Comparison of ENCODE assay signal across 8 mouse cellular contexts in the genomic region with DNA sequence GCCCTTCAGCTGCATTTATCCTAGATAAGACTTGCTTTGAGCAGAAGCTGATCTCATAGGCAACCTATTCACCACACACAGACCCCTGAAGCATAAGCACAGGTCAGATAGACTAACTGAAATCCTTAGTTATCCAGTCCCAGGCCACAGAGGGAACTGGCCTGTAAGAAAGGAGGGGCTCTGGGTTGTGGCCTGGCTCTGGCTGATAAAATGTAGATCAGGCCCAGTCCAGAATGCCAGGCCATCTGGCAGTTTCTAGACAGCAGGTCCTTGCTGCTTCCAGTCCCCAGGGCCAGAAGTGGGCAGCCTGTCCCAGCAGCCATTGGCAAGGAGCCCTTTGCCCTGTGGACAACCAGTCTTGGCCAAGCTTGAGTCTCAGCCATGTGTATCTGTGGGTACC. TPM values are rescaled to one million over a fixed set of nuclear protein-coding genes. Genes with fewer than 3 reads are reported as not detected.
A peak's percentile ranks its signal among the peaks of the same experiment; 100 is the strongest.
DNase-seq lines count a peak whose midpoint lies in the region; ATAC-seq and TF ChIP-seq lines count a peak whose summit lies in the region.

No protein-coding gene starts in this region.

- no peak overlapping the region for H3K27ac ChIP-seq in kidney, adult 2 months (ENCODE audit: insufficient read depth, low read depth, low read length)
- H3K27ac ChIP-seq in kidney, embryonic 15.5 days, result no peak overlapping the region
- H3K27ac ChIP-seq in cerebellum, adult 2 months (ENCODE audit: insufficient read depth, low read length), result no peak overlapping the region
- peak overlapping the region; percentile 89 for H3K27ac ChIP-seq in heart, embryonic 10.5 days
- peak overlapping the region; percentile 61 for H3K27ac ChIP-seq in liver, embryonic 16.5 days (ENCODE audit: low read length)

- no peak overlapping the region for H3K4me2 ChIP-seq in kidney, embryonic 15.5 days
- peak overlapping the region; percentile 31; the same call in 1 of the 2 replicates for H3K4me2 ChIP-seq in liver, embryonic 16.5 days (ENCODE audit: low read depth, low read length)

- 0 out of 2 replicates have a peak, but pooled peaks cover 5% of the 10 kb centered on the region for H3K9me3 ChIP-seq in kidney, embryonic 15.5 days (replicated peaks)
- H3K9me3 ChIP-seq in heart, embryonic 10.5 days, result no peaks in the 10 kb centered on the region
- H3K9me3 ChIP-seq in liver, embryonic 16.5 days (replicated peaks; ENCODE audit: control insufficient read depth, low read length), result 0 out of 2 replicates have a peak, but pooled peaks cover 2% of the 10 kb centered on the region

- TF ChIP-seq CTCF in kidney, adult 2 months (conservative IDR thresholded peaks at IDR 0.05; ENCODE audit: insufficient read depth, insufficient read length, low read depth, low read length), result no peak
- TF ChIP-seq CTCF in cerebellum, adult 2 months (IDR thresholded peaks at IDR 0.05; ENCODE audit: borderline replicate concordance, insufficient read depth, low read depth, low read length), result no peak

- H3K27me3 ChIP-seq in kidney, adult 2 months (replicated peaks; ENCODE audit: control insufficient read depth, insufficient read depth, low read length), result no peaks in the 10 kb centered on the region
- H3K27me3 ChIP-seq in kidney, embryonic 15.5 days, result no peaks in the 10 kb centered on the region
- H3K27me3 ChIP-seq in cerebellum, adult 2 months (ENCODE audit: control insufficient read depth, insufficient read depth, low read length), result no peaks in the 10 kb centered on the region
- no peaks in the 10 kb centered on the region for H3K27me3 ChIP-seq in heart, embryonic 10.5 days (ENCODE audit: insufficient read depth, poor library complexity, severe bottlenecking)
- no peaks in the 10 kb centered on the region for H3K27me3 ChIP-seq in liver, embryonic 16.5 days (ENCODE audit: control insufficient read depth, insufficient read depth, low read depth, low read length)

- H3K36me3 ChIP-seq in kidney, adult 2 months (ENCODE audit: control insufficient read depth, insufficient read depth, low read length), result no peaks in the 10 kb centered on the region
- H3K36me3 ChIP-seq in kidney, embryonic 15.5 days, result no peaks in the 10 kb centered on the region
- H3K36me3 ChIP-seq in heart, embryonic 10.5 days, result no peaks in the 10 kb centered on the region
- no peaks in the 10 kb centered on the region for H3K36me3 ChIP-seq in liver, embryonic 16.5 days (ENCODE audit: control insufficient read depth, insufficient read depth)

- no peak for TF ChIP-seq POLR2A in kidney, adult 2 months (IDR thresholded peaks at IDR 0.05; ENCODE audit: low read depth, low read length)
- no peak for TF ChIP-seq POLR2A in cerebellum, adult 2 months (IDR thresholded peaks at IDR 0.05; ENCODE audit: borderline replicate concordance, insufficient read depth, low read length)

- no peak overlapping the region for H3K9ac ChIP-seq in kidney, embryonic 15.5 days
- peak overlapping the region; percentile 35 for H3K9ac ChIP-seq in liver, embryonic 16.5 days (ENCODE audit: low read depth, low read length)

- DNase-seq in kidney, adult 2 months, result peak; percentile 29
- peak; percentile 90 to 97 for DNase-seq in cerebellum, adult 2 months
- DNase-seq in heart, embryonic 10.5 days (ENCODE audit: low spot score), result peak; percentile 89
- DNase-seq in natural killer cell, adult 2 months (ENCODE audit: low spot score in 2 of 2), result no peak
- DNase-seq in left cerebral cortex, adult 9 months (ENCODE audit: low spot score in 2 of 2), result no peak
- DNase-seq in frontal cortex, postnatal 25 days (ENCODE audit: low spot score in 2 of 2), result no peak

- H3K4me3 ChIP-seq in kidney, adult 2 months (ENCODE audit: insufficient read depth, low read depth, low read length), result no peak overlapping the region
- H3K4me3 ChIP-seq in kidney, embryonic 15.5 days (replicated peaks), result no peak overlapping the region
- no peak overlapping the region for H3K4me3 ChIP-seq in cerebellum, adult 2 months (replicated peaks; ENCODE audit: insufficient read depth, low read depth, low read length)
- H3K4me3 ChIP-seq in heart, embryonic 10.5 days, result no peak overlapping the region
- no peak overlapping the region for H3K4me3 ChIP-seq in liver, embryonic 16.5 days (ENCODE audit: low read depth, low read length)

- no peaks in the 10 kb centered on the region for H3K4me1 ChIP-seq in kidney, adult 2 months (ENCODE audit: control insufficient read depth, insufficient read depth, low read length)
- peaks cover 16% of the 10 kb centered on the region for H3K4me1 ChIP-seq in kidney, embryonic 15.5 days
- H3K4me1 ChIP-seq in cerebellum, adult 2 months (ENCODE audit: control insufficient read depth, insufficient read depth, low read length), result peaks cover 10% of the 10 kb centered on the region; the same call in 1 of the 2 replicates
- H3K4me1 ChIP-seq in heart, embryonic 10.5 days, result peaks cover 31% of the 10 kb centered on the region
- H3K4me1 ChIP-seq in liver, embryonic 16.5 days (ENCODE audit: control insufficient read depth, low read depth, low read length), result peaks cover 45% of the 10 kb centered on the region

- ATAC-seq in kidney, embryonic 15.5 days (replicated peaks; ENCODE audit: low FRiP score), result no peak
- ATAC-seq in liver, embryonic 16.5 days (ENCODE audit: low read depth), result peak; percentile 92

RNA-seq across cellular contexts. Expression of gene Igsf3, which starts 22.4 kb away (rescaled TPM):
- 2.6 and 2.9 TPM in 2 replicates for polyA plus RNA-seq in kidney, adult 2 months (2012; rRNA removed)
- polyA plus RNA-seq in kidney, embryonic 15.5 days (2015; fragmentation: Nextera tagmentation; extraction: Ambion mirVana), result 24.3 and 25.4 TPM in 2 replicates
- 4.3 and 5.1 TPM in 2 replicates for polyA plus RNA-seq in cerebellum, adult 2 months (2012; rRNA removed)
- 41.9 and 45.9 TPM in 2 replicates for polyA plus RNA-seq in heart, embryonic 10.5 days (2016; fragmentation: Nextera tagmentation; extraction: Ambion mirVana)
- polyA plus RNA-seq in liver, embryonic 16.5 days (2015; fragmentation: Nextera tagmentation; extraction: Ambion mirVana), result 3.8 and 4.3 TPM in 2 replicates

Comparison
In these comparisons a context has a peak if more than half of its experiments do, and no peak if none do; other contexts are left out.
1. DNase-seq: peak in kidney, adult 2 months (single experiment), cerebellum, adult 2 months (2 of 2) and heart, embryonic 10.5 days (single experiment); none in natural killer cell, adult 2 months (0 of 2), left cerebral cortex, adult 9 months (0 of 2) and frontal cortex, postnatal 25 days (0 of 2).
2. H3K27ac ChIP-seq: peak in heart, embryonic 10.5 days (single experiment) and liver, embryonic 16.5 days (single experiment); none in kidney, adult 2 months (single experiment), kidney, embryonic 15.5 days (single experiment) and cerebellum, adult 2 months (single experiment).